Mouse (Mus musculus): ENCODE measurements around the gene Capn12. TPM values are rescaled to one million over a fixed set of nuclear protein-coding genes. Genes with fewer than 3 reads are reported as not detected.

Gene Capn12
- polyA plus RNA-seq, 1 experiment from 2014 or later: 0.58 TPM

DNA sequence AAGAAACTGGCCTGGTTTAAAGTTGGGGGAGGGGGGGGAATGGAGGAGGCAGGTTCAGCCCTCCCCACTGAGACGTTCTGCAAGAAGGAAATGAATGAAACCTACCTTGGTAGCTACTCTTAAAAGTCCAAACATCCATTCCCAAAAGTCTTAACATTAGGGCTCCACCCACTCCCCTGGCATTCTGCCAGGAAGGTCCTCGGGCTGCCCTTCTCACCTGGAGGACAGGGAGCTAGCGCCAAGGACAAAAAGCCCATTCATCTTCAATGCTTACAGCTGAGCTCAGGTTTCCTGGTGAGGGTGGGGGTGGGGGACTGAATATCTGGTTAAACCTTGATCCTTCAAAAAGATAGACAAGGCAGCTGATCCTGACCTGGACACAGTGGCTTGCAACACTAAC lies 48.2 kb downstream of the Capn12 start:
- H3K4me3 ChIP-seq (ENCODE audit: low read depth, low read length): no peak overlapping the region
- no peaks in the 10 kb centered on the region for H3K27me3 ChIP-seq (replicated peaks; ENCODE audit: control insufficient read depth, insufficient read depth, low read length)
- H3K9me3 ChIP-seq (ENCODE audit: control insufficient read depth, low read length): no peaks in the 10 kb centered on the region
- no peak for ATAC-seq (ENCODE audit: low read depth)
- H3K4me1 ChIP-seq (ENCODE audit: control insufficient read depth, insufficient read depth, low read length): peaks cover 46% of the 10 kb centered on the region
- no peak overlapping the region for H3K9ac ChIP-seq (ENCODE audit: low read depth, low read length)
- H3K27ac ChIP-seq (replicated peaks; ENCODE audit: low read depth, low read length): no peak overlapping the region
- 33% methylated on average over 3 of the region's 3 CpGs for WGBS
- H3K4me2 ChIP-seq (ENCODE audit: low read depth, low read length): no peak overlapping the region
- DNase-seq (ENCODE audit: low spot score): no peak
- no peaks in the 10 kb centered on the region for H3K36me3 ChIP-seq (ENCODE audit: control insufficient read depth, insufficient read depth, low read length)

DNA sequence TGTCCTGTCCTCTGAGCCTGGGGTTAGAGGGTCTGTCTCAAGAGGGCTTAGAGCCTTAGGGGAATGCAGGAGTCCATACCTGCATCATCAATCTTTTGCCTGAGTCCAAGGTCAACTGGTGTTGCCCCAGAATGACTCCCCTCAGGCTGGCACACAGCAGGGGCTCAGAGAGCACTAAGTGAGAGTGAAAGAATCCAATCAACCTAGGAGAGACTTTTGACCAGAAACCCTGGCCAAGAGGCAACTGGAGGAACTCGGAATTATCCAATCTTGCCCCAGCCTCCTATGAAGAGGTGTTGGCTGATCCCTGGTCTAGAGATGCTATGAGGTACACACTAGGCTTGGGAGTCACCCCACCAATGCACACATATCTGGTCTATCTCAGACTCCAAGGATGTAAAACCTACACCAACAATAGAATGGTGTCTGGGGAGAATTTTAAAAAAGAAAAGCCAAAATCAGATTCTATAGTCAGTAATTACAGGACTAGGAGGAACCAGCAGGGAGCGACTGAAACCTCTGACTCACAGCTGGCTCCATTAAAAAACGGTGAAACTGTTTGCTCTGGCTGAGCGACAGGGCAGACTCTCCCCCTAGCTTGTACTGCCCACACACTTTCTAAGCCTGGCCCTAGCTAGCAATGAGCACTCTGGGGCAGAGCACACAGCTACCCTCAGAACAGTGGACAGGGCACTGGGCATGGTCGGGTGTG lies 49.3 kb downstream of the Capn12 start:
- Histone ChIP-seq H3K9me3 (ENCODE audit: control insufficient read depth, low read length) (no peaks in the 10 kb centered on the region), H3K9ac (ENCODE audit: low read depth, low read length) (peak overlapping the region; percentile 11; the same call in 1 of the 2 replicates), H3K36me3 (ENCODE audit: control insufficient read depth, insufficient read depth, low read length) (no peaks in the 10 kb centered on the region), H3K4me2 (ENCODE audit: low read depth, low read length) (no peak overlapping the region), H3K27me3 (replicated peaks; ENCODE audit: control insufficient read depth, insufficient read depth, low read length) (no peaks in the 10 kb centered on the region), H3K4me1 (ENCODE audit: control insufficient read depth, insufficient read depth, low read length) (peaks cover 35% of the 10 kb centered on the region), H3K4me3 (ENCODE audit: low read depth, low read length) (no peak overlapping the region), H3K27ac (replicated peaks; ENCODE audit: low read depth, low read length) (peak overlapping the region; percentile 48)
- WGBS: 55% methylated on average over 5 of the region's 5 CpGs
- ATAC-seq (ENCODE audit: low read depth) (no peak), DNase-seq (ENCODE audit: low spot score) (no peak)

- WGBS: 79% methylated on average over 7 of the region's 7 CpGs
- Histone ChIP-seq H3K27ac (replicated peaks; ENCODE audit: low read depth, low read length) (peak overlapping the region; percentile 48), H3K9me3 (ENCODE audit: control insufficient read depth, low read length) (no peaks in the 10 kb centered on the region), H3K4me1 (ENCODE audit: control insufficient read depth, insufficient read depth, low read length) (peaks cover 29% of the 10 kb centered on the region), H3K9ac (ENCODE audit: low read depth, low read length) (no peak overlapping the region), H3K4me3 (ENCODE audit: low read depth, low read length) (no peak overlapping the region), H3K4me2 (ENCODE audit: low read depth, low read length) (no peak overlapping the region), H3K27me3 (replicated peaks; ENCODE audit: control insufficient read depth, insufficient read depth, low read length) (no peaks in the 10 kb centered on the region), H3K36me3 (ENCODE audit: control insufficient read depth, insufficient read depth, low read length) (0 out of 2 replicates have a peak, but pooled peaks cover 5% of the 10 kb centered on the region)
- ATAC-seq (ENCODE audit: low read depth): no peak; the same call in 1 of the 2 replicates
- DNase-seq (ENCODE audit: low spot score): no peak
These were observed 49.9 kb downstream of the Capn12 start for GRCm38 (mm10) chr7:28931032-28931694.

DNA sequence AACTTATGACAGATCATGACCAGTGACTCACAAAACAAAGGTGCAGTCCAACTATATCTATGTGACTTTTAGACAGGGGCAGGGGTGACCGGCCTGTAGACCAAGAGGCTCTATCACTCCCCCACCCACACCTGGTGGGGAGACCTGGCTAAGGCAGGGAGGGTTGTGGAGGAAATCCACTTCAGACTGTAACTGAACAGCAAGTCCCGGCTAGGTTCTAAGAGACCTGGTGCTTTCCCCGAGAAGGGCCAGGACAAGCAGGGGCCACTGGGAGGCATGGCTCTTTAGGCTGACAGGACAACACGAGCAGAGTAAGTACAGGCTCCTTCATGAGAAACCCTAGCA lies 50.4 kb downstream of the Capn12 start:
- Histone ChIP-seq H3K9me3 (ENCODE audit: control insufficient read depth, low read length) (no peaks in the 10 kb centered on the region), H3K4me3 (ENCODE audit: low read depth, low read length) (no peak overlapping the region), H3K4me2 (ENCODE audit: low read depth, low read length) (no peak overlapping the region), H3K9ac (ENCODE audit: low read depth, low read length) (no peak overlapping the region), H3K36me3 (ENCODE audit: control insufficient read depth, insufficient read depth, low read length) (0 out of 2 replicates have a peak, but pooled peaks cover 8% of the 10 kb centered on the region), H3K4me1 (ENCODE audit: control insufficient read depth, insufficient read depth, low read length) (peaks cover 29% of the 10 kb centered on the region), H3K27ac (replicated peaks; ENCODE audit: low read depth, low read length) (no peak overlapping the region; the same call in 1 of the 2 replicates), H3K27me3 (replicated peaks; ENCODE audit: control insufficient read depth, insufficient read depth, low read length) (no peaks in the 10 kb centered on the region)
- ATAC-seq (ENCODE audit: low read depth): no peak
- 85% methylated on average over 4 of the region's 4 CpGs for WGBS
- no peak for DNase-seq (ENCODE audit: low spot score)

- H3K9ac ChIP-seq (ENCODE audit: low read depth, low read length): no peak overlapping the region
- H3K4me1 ChIP-seq (ENCODE audit: control insufficient read depth, insufficient read depth, low read length): peaks cover 29% of the 10 kb centered on the region
- ATAC-seq (ENCODE audit: low read depth) (0 out of 2 replicates have a peak, but pooled peaks have one; percentile 20), DNase-seq (ENCODE audit: low spot score) (peak; percentile 57)
- H3K9me3 ChIP-seq (ENCODE audit: control insufficient read depth, low read length): no peaks in the 10 kb centered on the region
- H3K27me3 ChIP-seq (replicated peaks; ENCODE audit: control insufficient read depth, insufficient read depth, low read length): no peaks in the 10 kb centered on the region
- 66% methylated on average over 6 of the region's 6 CpGs for WGBS
- no peak overlapping the region for H3K4me2 ChIP-seq (ENCODE audit: low read depth, low read length)
- 0 out of 2 replicates have a peak, but pooled peaks cover 8% of the 10 kb centered on the region for H3K36me3 ChIP-seq (ENCODE audit: control insufficient read depth, insufficient read depth, low read length)
- H3K27ac ChIP-seq (replicated peaks; ENCODE audit: low read depth, low read length): no peak overlapping the region
- H3K4me3 ChIP-seq (ENCODE audit: low read depth, low read length): no peak overlapping the region
These were observed 51.3 kb downstream of the Capn12 start for GRCm38 (mm10) chr7:28932421-28933041.

- Histone ChIP-seq H3K9me3 (ENCODE audit: control insufficient read depth, low read length) (no peaks in the 10 kb centered on the region), H3K9ac (ENCODE audit: low read depth, low read length) (no peak overlapping the region), H3K27me3 (replicated peaks; ENCODE audit: control insufficient read depth, insufficient read depth, low read length) (no peaks in the 10 kb centered on the region), H3K4me2 (ENCODE audit: low read depth, low read length) (no peak overlapping the region), H3K27ac (replicated peaks; ENCODE audit: low read depth, low read length) (no peak overlapping the region), H3K4me3 (ENCODE audit: low read depth, low read length) (no peak overlapping the region), H3K36me3 (ENCODE audit: control insufficient read depth, insufficient read depth, low read length) (0 out of 2 replicates have a peak, but pooled peaks cover 8% of the 10 kb centered on the region), H3K4me1 (ENCODE audit: control insufficient read depth, insufficient read depth, low read length) (peaks cover 32% of the 10 kb centered on the region)
- WGBS: 88% methylated on average over 2 of the region's 2 CpGs
- no peak for DNase-seq (ENCODE audit: low spot score)
- ATAC-seq (ENCODE audit: low read depth): no peak
These were observed 52.6 kb downstream of the Capn12 start for GRCm38 (mm10) chr7:28933825-28934224.

- Histone ChIP-seq H3K27me3 (replicated peaks; ENCODE audit: control insufficient read depth, insufficient read depth, low read length) (no peaks in the 10 kb centered on the region), H3K4me3 (ENCODE audit: low read depth, low read length) (no peak overlapping the region), H3K4me2 (ENCODE audit: low read depth, low read length) (no peak overlapping the region), H3K4me1 (ENCODE audit: control insufficient read depth, insufficient read depth, low read length) (peaks cover 21% of the 10 kb centered on the region), H3K9me3 (ENCODE audit: control insufficient read depth, low read length) (no peaks in the 10 kb centered on the region), H3K36me3 (ENCODE audit: control insufficient read depth, insufficient read depth, low read length) (peaks cover 12% of the 10 kb centered on the region; the same call in 1 of the 2 replicates), H3K27ac (replicated peaks; ENCODE audit: low read depth, low read length) (peak overlapping the region; percentile 39; the same call in 1 of the 2 replicates), H3K9ac (ENCODE audit: low read depth, low read length) (0 out of 2 replicates have a peak overlapping the region, but pooled peaks have one; percentile 23)
- 69% methylated on average over 4 of the region's 4 CpGs for WGBS
- ATAC-seq (ENCODE audit: low read depth) (no peak), DNase-seq (ENCODE audit: low spot score) (no peak)
These were observed 55.6 kb downstream of the Capn12 start for GRCm38 (mm10) chr7:28936787-28937186.

DNA sequence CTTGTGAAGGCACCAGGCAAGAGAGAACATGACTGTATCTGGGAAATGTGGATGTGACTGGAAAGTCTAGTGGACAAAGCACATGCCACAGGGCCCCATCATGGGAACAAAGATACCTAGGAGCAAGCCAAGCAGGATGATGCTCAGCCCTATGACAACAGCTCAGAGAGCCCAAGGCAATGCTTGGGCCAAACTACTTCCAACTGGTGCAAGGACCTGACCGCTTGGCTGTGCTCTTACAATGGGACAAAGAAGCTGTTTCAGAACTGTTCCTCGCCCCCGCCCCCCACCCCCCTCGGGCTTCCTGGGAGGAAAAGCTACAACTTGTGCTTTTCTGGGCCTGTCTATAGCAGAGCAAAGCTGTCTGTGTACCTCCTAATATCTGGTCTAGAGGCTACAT lies 57.4 kb downstream of the Capn12 start:
- Histone ChIP-seq H3K4me2 (ENCODE audit: low read depth, low read length) (no peak overlapping the region), H3K4me1 (ENCODE audit: control insufficient read depth, insufficient read depth, low read length) (peaks cover 31% of the 10 kb centered on the region), H3K27me3 (replicated peaks; ENCODE audit: control insufficient read depth, insufficient read depth, low read length) (no peaks in the 10 kb centered on the region), H3K9me3 (ENCODE audit: control insufficient read depth, low read length) (no peaks in the 10 kb centered on the region), H3K9ac (ENCODE audit: low read depth, low read length) (no peak overlapping the region), H3K27ac (replicated peaks; ENCODE audit: low read depth, low read length) (peak overlapping the region; percentile 68; the same call in 1 of the 2 replicates), H3K36me3 (ENCODE audit: control insufficient read depth, insufficient read depth, low read length) (peaks cover 16% of the 10 kb centered on the region; the same call in 1 of the 2 replicates), H3K4me3 (ENCODE audit: low read depth, low read length) (no peak overlapping the region)
- 44% methylated on average over 4 of the region's 4 CpGs for WGBS
- DNase-seq (ENCODE audit: low spot score): no peak
- ATAC-seq (ENCODE audit: low read depth): no peak
